Mouse (Mus musculus) liver, embryonic 11.5 days (tissue): ENCODE data around the gene Shb. TPM values are rescaled to one million over a fixed set of nuclear protein-coding genes. Genes with fewer than 3 reads are reported as not detected.

ENCODE experiments used
- ATAC-seq: fragments of 200-750 bp; cut with Nextera tagmentation; replicated peaks from 2 replicates; pipeline ENCODE4 v1.8.0; 2017; ENCODE audit warnings: moderate number of reproducible peaks, mild to moderate bottlenecking, moderate TSS enrichment, moderate library complexity; ENCODE audit not compliant: low FRiP score
- DNase-seq: peaks from one replicate; pipeline ENCODE4 v3.0.0-alpha.2; 2017; ENCODE audit warnings: low spot score
- H3K27ac ChIP-seq: fragments of 300-500 bp; sonication (generic); 2 replicates; pipeline ENCODE4 v1.5.1; 2014; ENCODE audit warnings: mild to moderate bottlenecking, low read depth, low read length, control low read depth
- H3K27me3 ChIP-seq: fragments of 300-500 bp; sonication (generic); replicated peaks from 2 replicates; pipeline ENCODE4 v1.6.1; 2014; ENCODE audit warnings: low read length, mixed read lengths; ENCODE audit not compliant: control insufficient read depth, insufficient read depth
- H3K36me3 ChIP-seq: fragments of 300-500 bp; sonication (generic); 2 replicates; pipeline ENCODE4 v1.6.1; 2014; ENCODE audit warnings: mild to moderate bottlenecking, low read length, moderate library complexity, mixed read lengths; ENCODE audit not compliant: control insufficient read depth, insufficient read depth
- H3K4me1 ChIP-seq: fragments of 300-500 bp; sonication (generic); replicated peaks from 2 replicates; pipeline ENCODE4 v1.6.1; 2014; ENCODE audit warnings: low read length, mixed read lengths; ENCODE audit not compliant: control insufficient read depth, insufficient read depth
- H3K4me2 ChIP-seq: fragments of 300-500 bp; sonication (generic); 2 replicates; pipeline ENCODE4 v1.6.1; 2014; ENCODE audit warnings: mild to moderate bottlenecking, control low read depth, moderate library complexity
- H3K4me3 ChIP-seq: fragments of 300-500 bp; sonication (generic); 2 replicates; pipeline ENCODE4 v1.5.1; 2014; ENCODE audit warnings: low read depth, low read length, control low read depth
- H3K9ac ChIP-seq: fragments of 300-500 bp; sonication (generic); 2 replicates; pipeline ENCODE4 v1.6.1; 2014; ENCODE audit warnings: low read depth, low read length, control low read depth
- H3K9me3 ChIP-seq: fragments of 300-500 bp; sonication (generic); 2 replicates; pipeline ENCODE4 v1.6.1; 2016; ENCODE audit warnings: low read length, inconsistent platforms, mixed read lengths; ENCODE audit not compliant: control insufficient read depth
- WGBS: fragments of 180-500 bp; shearing (Covaris S2); extraction: QIAGEN DNeasy Blood & Tissue Kit; methylation state at CpG from one replicate; pipeline ENCODE4 v1.1.7; 2014; 5-methylcytosine and 5-hydroxymethylcytosine counted together
- polyA plus RNA-seq: library from polyadenylated mRNA; unstranded; fragments of >200 nt; fragmentation: Nextera tagmentation; extraction: Ambion mirVana; gene quantifications from 2 replicates; pipeline ENCODE4 v1.2.1, GENCODE M21; 2014

Gene Shb
- polyA plus RNA-seq, 1 experiment from 2014 or later: 6.1 TPM

DNA sequence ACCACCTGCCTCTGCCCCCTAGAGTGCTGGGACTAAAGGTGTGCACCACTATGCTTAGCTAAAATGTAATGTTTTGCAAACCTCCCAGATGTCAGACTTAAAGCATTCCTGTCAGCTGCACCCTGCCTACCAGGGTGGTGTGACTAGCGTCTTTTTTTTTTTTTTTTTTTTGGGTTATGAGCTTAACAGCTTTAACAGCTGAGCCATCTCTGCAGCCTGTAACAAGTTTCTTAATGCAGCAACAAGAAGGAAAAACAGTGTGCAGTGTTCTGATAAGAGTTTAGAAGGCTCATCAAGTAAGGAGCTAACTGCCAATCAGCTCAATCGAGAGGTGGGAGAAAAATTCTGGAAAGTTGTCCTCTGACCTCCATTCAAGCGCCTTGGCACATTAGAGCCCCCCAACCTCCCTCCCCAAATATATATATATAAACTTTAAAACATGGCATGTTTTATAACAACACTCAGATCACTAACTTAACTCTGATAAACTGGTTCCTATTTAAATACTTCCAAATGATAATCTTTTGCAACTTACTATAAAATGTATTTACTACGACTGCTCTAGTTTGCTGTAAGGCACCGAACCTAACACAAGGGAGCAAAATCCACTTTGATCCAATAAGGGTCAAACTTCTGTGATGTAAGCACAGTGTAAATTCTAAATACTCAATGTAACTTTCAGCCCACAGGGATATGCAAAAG is 125.1 kb downstream of the Shb start:
- Histone ChIP-seq H3K4me3 (peak overlapping the region; percentile 97), H3K4me2 (peak overlapping the region; percentile 99), H3K27ac (peak overlapping the region; percentile 91), H3K27me3 (no peaks in the 10 kb centered on the region; the same call in 1 of the 2 replicates), H3K9me3 (no peaks in the 10 kb centered on the region), H3K4me1 (peaks cover 34% of the 10 kb centered on the region), H3K36me3 (peaks cover 12% of the 10 kb centered on the region), H3K9ac (peak overlapping the region; percentile 95)
- ATAC-seq (peak; percentile 54), DNase-seq (no peak)
- 47% methylated on average over 5 of the region's 5 CpGs for WGBS

DNA sequence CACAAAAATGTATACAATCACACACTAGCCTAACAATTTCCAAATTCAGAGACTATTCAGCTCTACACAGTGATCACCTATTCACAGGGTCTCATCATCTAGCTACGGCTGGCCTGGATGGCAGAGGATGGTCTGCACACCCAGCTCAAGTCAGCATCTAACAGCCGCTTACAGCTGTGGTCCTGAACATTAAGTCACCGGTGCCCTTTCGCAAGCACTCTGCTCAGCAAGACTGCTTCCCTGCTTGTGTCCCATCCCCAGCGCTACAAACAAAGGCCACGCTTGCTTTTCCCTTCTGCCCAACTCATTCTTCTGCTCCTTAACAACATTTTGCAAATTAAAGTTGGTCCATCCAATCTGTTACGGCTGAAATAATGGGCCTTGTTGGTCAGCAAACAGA is 125.9 kb downstream of the Shb start:
- peaks cover 15% of the 10 kb centered on the region for H3K36me3 ChIP-seq
- H3K4me2 ChIP-seq: peak overlapping the region; percentile 99
- no peaks in the 10 kb centered on the region for H3K9me3 ChIP-seq
- DNase-seq: no peak
- peak overlapping the region; percentile 66 for H3K9ac ChIP-seq
- ATAC-seq: no peak
- H3K4me1 ChIP-seq: peaks cover 34% of the 10 kb centered on the region
- 80% methylated on average over 7 of the region's 7 CpGs for WGBS
- H3K27ac ChIP-seq: peak overlapping the region; percentile 80
- no peaks in the 10 kb centered on the region; the same call in 1 of the 2 replicates for H3K27me3 ChIP-seq
- peak overlapping the region; percentile 97 for H3K4me3 ChIP-seq

DNA sequence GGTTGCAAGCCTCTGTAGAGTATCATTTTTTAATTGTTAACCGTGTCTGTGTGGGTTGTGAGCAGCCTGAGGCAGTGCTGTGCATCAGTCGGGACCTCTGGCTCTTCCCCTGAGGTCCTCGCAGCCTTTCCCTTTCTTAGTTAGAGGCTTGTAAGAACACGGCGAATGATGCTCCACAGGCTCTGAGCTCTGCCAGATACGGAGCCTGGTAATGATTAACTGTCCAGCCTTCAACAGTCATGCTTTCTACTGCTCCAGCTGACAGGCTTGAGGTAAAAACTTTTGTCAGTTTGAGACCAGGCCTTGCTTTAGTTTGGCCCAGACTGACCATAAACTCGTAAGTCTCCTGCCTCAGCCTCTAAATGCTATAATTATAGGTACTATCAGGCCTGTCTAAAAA is 127.0 kb downstream of the Shb start:
- Histone ChIP-seq H3K36me3 (peaks cover 15% of the 10 kb centered on the region), H3K27ac (no peak overlapping the region), H3K4me2 (no peak overlapping the region), H3K4me3 (no peak overlapping the region), H3K4me1 (peaks cover 34% of the 10 kb centered on the region), H3K9ac (no peak overlapping the region; the same call in 1 of the 2 replicates), H3K9me3 (no peaks in the 10 kb centered on the region), H3K27me3 (no peaks in the 10 kb centered on the region)
- ATAC-seq (no peak), DNase-seq (no peak)
- 72% methylated on average over 7 of the region's 7 CpGs for WGBS

DNA sequence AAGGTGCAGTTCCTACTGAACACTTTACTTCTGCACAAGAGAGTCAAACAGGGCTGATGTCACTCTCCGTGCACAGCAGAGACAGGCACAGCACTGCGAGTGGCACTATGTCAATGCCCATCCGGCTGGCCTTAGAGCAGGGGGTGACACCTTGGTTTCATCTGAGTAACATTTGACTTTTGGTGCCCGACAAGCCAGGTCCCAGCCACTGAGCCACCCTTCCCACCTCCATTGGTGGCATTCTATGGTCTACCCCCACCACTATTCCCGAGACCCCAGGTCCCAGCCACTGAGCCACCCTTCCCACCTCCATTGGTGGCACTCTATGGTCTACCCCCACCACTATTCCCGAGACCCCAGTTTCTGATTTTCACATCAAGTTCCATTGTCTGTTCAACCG is 128.2 kb downstream of the Shb start:
- Histone ChIP-seq H3K9me3 (no peaks in the 10 kb centered on the region), H3K4me3 (no peak overlapping the region), H3K27ac (no peak overlapping the region; the same call in 1 of the 2 replicates), H3K27me3 (no peaks in the 10 kb centered on the region), H3K4me1 (peaks cover 34% of the 10 kb centered on the region), H3K36me3 (peaks cover 23% of the 10 kb centered on the region), H3K9ac (no peak overlapping the region), H3K4me2 (peak overlapping the region; percentile 21)
- DNase-seq (no peak), ATAC-seq (no peak)
- 95% methylated on average over 7 of the region's 7 CpGs for WGBS

DNA sequence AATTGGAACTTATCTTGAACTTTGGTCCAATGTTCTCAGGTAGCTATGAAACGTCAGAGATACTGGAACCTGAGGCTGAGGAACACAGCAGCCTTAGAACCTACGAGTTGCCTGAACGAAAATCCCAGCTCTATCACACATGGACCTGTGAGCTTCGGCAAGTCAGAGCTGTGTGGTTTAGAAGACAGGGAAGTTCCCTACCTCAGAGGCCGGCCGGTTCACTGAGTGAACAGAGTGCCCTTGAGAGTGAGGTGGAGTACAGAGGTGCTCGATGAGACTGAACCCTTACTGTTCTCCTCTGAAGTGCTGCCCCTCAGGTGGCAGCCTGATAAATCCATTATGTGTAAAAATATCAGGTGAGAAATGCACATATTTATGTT is 128.8 kb downstream of the Shb start:
- Histone ChIP-seq H3K4me2 (peak overlapping the region; percentile 21), H3K9me3 (no peaks in the 10 kb centered on the region), H3K36me3 (peaks cover 28% of the 10 kb centered on the region), H3K27me3 (no peaks in the 10 kb centered on the region), H3K4me3 (no peak overlapping the region), H3K9ac (no peak overlapping the region), H3K4me1 (peaks cover 34% of the 10 kb centered on the region), H3K27ac (peak overlapping the region; percentile 51)
- 66% methylated on average over 7 of the region's 7 CpGs for WGBS
- no peak for DNase-seq
- ATAC-seq: no peak

DNA sequence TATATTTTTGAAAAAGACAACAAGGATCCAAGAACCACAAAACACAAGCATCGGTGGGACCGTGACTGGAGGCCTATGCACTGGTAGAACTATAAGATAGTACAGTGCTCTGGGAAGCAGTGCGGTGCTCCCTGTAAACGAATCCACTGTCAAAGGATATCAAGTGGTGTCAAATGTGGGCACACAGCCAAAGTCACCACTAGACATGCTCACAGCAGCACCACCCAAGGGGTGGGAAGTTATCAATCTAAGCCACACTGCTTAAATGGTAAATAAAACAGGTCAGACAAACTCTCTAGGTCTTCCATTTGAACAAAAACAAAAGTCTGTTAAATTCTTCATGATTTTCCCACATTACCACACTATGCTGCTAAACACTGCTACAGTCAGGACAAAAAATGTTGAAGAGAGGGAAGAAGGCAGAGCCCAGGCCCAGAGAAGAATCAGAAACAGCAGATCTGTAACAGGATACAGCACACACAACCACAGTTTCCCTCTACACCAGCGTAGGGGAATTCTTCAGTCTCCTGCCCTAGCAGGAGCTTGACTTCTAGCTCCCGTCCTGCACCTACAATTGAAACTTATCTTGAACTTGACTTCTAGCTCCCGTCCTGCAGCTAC is 129.3 kb downstream of the Shb start:
- no peaks in the 10 kb centered on the region for H3K9me3 ChIP-seq
- ATAC-seq (peak; percentile 76), DNase-seq (no peak)
- no peak overlapping the region for H3K9ac ChIP-seq
- H3K27ac ChIP-seq: peak overlapping the region; percentile 51
- H3K4me2 ChIP-seq: peak overlapping the region; percentile 21
- peaks cover 28% of the 10 kb centered on the region for H3K36me3 ChIP-seq
- WGBS: 54% methylated on average over 7 of the region's 7 CpGs
- no peaks in the 10 kb centered on the region for H3K27me3 ChIP-seq
- H3K4me3 ChIP-seq: no peak overlapping the region
- H3K4me1 ChIP-seq: peaks cover 34% of the 10 kb centered on the region

DNA sequence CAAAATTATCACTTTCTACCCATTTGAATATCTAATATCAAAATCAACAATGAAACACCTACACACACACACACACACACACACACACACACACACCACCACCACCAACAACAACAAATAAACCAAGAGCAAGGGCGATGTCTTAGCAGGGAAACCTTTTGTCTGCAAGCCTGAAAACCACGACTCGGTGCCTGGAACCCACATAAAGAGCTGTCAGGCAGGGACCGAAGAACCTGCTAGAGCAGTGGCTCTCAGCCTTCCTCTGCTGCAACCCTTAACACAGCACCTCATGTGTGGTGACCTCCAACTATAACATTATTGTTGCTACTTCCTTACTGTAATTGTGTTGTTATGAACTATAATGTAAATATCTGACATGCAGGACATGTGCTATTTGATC is 130.0 kb downstream of the Shb start:
- H3K4me3 ChIP-seq: no peak overlapping the region
- ATAC-seq: no peak
- DNase-seq: no peak
- peak overlapping the region; percentile 2; the same call in 1 of the 2 replicates for H3K4me2 ChIP-seq
- no peaks in the 10 kb centered on the region for H3K9me3 ChIP-seq
- WGBS: 88% methylated on average over 4 of the region's 4 CpGs
- no peaks in the 10 kb centered on the region for H3K27me3 ChIP-seq
- peaks cover 28% of the 10 kb centered on the region for H3K36me3 ChIP-seq
- H3K4me1 ChIP-seq: peaks cover 34% of the 10 kb centered on the region
- no peak overlapping the region for H3K9ac ChIP-seq
- H3K27ac ChIP-seq: 0 out of 2 replicates have a peak overlapping the region, but pooled peaks have one; percentile 51

DNA sequence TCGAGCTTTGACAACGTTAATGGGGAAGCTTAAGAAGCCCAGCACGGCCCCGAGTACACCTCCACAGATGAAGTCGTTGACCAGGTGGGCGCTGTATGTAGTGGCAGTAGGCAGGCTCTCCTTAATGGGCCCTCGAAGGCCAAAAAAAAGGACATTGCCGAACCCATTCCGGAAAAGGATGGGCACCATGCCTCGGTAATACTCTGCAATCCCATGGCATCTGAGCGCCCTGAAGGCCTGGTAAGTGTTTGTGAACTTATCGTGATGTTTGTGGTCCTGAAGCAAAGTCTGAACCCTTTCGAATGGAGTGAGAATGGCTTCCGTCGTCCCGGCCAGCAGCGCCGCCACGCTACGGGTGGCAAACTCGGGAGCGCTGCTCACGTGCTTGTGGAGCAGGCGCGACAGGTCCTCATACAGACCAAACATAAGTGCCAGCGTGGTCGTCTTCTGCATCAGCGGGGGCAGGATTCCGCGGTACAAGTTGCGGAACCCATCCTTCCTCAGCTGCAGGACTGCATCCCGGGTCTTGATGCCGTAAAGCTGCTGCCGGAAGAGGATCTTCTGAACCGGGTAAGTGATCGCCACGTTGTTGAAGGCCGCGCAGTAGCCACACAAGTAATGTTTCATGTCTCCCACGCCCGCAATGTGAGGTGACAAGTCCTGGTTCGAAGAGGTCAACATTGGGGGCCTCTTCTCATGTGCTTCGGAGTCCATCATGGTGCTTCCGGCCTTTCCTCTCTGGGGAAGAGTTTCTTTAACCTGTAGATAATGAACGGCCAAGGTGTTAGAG is 132.7 kb downstream of the Shb start:
- H3K4me2 ChIP-seq: no peak overlapping the region
- H3K9me3 ChIP-seq: no peaks in the 10 kb centered on the region
- ATAC-seq: no peak
- 95% methylated on average over 45 of the region's 45 CpGs for WGBS
- H3K27me3 ChIP-seq: no peaks in the 10 kb centered on the region
- peaks cover 34% of the 10 kb centered on the region for H3K36me3 ChIP-seq
- no peak for DNase-seq
- peaks cover 21% of the 10 kb centered on the region for H3K4me1 ChIP-seq
- H3K4me3 ChIP-seq: no peak overlapping the region
- H3K27ac ChIP-seq: no peak overlapping the region
- no peak overlapping the region for H3K9ac ChIP-seq
